Mouse (Mus musculus): ENCODE data around the gene Ptprm. TPM values are rescaled to one million over a fixed set of nuclear protein-coding genes. Genes with fewer than 3 reads are reported as not detected.

Gene Ptprm
- polyA plus RNA-seq, 1 experiment from 2014 or later, result 1.4 TPM

DNA sequence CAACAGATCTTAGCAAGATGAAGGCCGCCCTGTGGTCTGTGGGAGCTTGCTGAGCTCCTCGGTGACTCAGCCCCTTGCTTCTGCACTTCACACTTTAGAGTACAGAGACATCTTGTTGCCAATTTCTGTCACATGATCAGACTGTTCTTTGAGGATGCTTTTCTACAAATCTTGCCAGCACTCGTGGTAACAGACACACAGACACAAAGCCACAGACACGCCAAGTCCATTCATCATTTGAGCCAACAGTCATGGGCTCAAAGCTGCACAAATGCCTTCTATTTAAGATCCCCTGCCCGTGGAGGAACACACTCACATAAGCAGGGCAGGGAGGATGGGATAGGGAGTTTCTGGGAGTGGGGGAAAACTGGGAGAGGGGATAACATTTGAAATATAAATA is 230.0 kb downstream of the Ptprm start:
- no peak for TF ChIP-seq CTCF (IDR thresholded peaks at IDR 0.05; ENCODE audit: low read depth)
- TF ChIP-seq EP300 (IDR thresholded peaks at IDR 0.05; ENCODE audit: low read depth), result no peak
- H3K4me1 ChIP-seq (ENCODE audit: insufficient read depth), result peaks cover 8% of the 10 kb centered on the region; the same call in 1 of the 2 replicates
- no peak overlapping the region for H3K27ac ChIP-seq (ENCODE audit: low read depth)
- WGBS (ENCODE audit: insufficient replicate concordance), result 47% methylated on average over 5 of the region's 5 CpGs
- no peaks in the 10 kb centered on the region for H3K9me3 ChIP-seq (ENCODE audit: low read length)
- DNase-seq (no peak), ATAC-seq (no peak)
- H3K4me2 ChIP-seq (ENCODE audit: low read depth, low read length), result no peak overlapping the region
- H3K27me3 ChIP-seq (ENCODE audit: insufficient read depth, low read length), result no peaks in the 10 kb centered on the region
- H3K9ac ChIP-seq (replicated peaks), result no peak overlapping the region
- H3K36me3 ChIP-seq (replicated peaks; ENCODE audit: insufficient read depth, low read length), result no peaks in the 10 kb centered on the region
- H3K4me3 ChIP-seq (ENCODE audit: low read depth, low read length), result no peak overlapping the region

DNA sequence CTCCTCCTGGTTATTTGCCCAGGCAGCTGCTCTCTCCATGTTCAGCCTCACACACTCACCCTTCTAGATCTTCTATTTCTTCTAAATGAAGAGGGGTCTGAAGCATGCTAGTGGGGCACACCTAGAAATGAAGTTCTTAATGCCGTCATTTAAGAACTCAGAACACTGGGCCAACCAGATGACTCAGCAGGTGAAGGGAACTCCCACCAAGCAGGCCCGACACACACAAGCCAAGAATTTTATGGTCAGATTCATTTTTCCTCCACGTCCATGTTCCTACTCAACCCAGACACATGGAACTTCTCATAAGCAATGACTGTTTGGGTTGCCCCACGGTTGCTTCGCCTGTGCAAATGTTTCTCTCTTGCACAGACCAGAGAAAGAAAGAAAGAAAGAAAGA is 230.5 kb downstream of the Ptprm start:
- Histone ChIP-seq H3K9me3 (ENCODE audit: low read length) (no peaks in the 10 kb centered on the region), H3K27ac (ENCODE audit: low read depth) (no peak overlapping the region), H3K4me1 (ENCODE audit: insufficient read depth) (peaks cover 8% of the 10 kb centered on the region; the same call in 1 of the 2 replicates), H3K27me3 (ENCODE audit: insufficient read depth, low read length) (no peaks in the 10 kb centered on the region), H3K4me3 (ENCODE audit: low read depth, low read length) (no peak overlapping the region), H3K4me2 (ENCODE audit: low read depth, low read length) (no peak overlapping the region), H3K36me3 (replicated peaks; ENCODE audit: insufficient read depth, low read length) (no peaks in the 10 kb centered on the region), H3K9ac (replicated peaks) (no peak overlapping the region)
- no peak for TF ChIP-seq EP300 (IDR thresholded peaks at IDR 0.05; ENCODE audit: low read depth)
- TF ChIP-seq CTCF (IDR thresholded peaks at IDR 0.05; ENCODE audit: low read depth), result no peak
- ATAC-seq (no peak), DNase-seq (no peak)
- 65% methylated on average over 5 of the region's 5 CpGs for WGBS (ENCODE audit: insufficient replicate concordance)

GRCm38 (mm10) chr17:67120863-67121262 is 233.4 kb downstream of the Ptprm start:
- no peaks in the 10 kb centered on the region for H3K9me3 ChIP-seq (ENCODE audit: low read length)
- no peak for DNase-seq

DNA sequence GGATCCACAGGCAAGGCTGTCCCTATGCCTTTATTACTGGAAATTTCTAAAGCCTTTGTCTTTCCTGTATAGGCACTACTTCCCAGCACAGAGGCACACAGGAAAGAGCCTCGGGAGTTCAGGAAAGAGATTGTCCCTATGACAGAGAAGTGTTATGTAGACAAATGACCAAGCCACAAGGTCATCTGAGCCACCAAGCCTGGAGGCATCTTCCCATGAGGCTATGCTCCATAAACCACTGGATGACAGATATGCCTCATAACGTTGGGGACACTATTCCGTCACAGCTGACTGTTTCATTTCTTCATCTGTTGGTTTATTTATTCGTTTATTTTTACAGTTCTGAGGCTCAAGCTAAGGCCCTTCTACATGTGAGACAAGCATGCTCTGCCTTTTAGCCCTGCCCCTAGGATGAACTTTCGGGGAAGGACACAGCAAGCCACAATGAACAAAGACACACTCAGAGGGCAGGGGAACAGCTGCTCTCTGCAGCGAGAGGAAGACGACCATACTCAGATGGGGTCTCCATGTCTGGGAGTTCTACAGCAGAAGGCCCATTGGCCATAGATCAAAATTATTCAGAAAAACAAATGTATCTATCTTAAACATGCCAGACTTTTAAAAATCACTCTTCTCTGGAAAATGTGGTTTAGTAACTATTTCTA is 235.4 kb downstream of the Ptprm start:
- TF ChIP-seq EP300 (IDR thresholded peaks at IDR 0.05; ENCODE audit: low read depth) (peak; percentile 24; the same call in 1 of the 2 replicates), CTCF (IDR thresholded peaks at IDR 0.05; ENCODE audit: low read depth) (no peak)
- Histone ChIP-seq H3K9me3 (ENCODE audit: low read length) (no peaks in the 10 kb centered on the region), H3K9ac (replicated peaks) (no peak overlapping the region), H3K36me3 (replicated peaks; ENCODE audit: insufficient read depth, low read length) (no peaks in the 10 kb centered on the region), H3K27me3 (ENCODE audit: insufficient read depth, low read length) (no peaks in the 10 kb centered on the region), H3K4me2 (ENCODE audit: low read depth, low read length) (no peak overlapping the region), H3K4me3 (ENCODE audit: low read depth, low read length) (no peak overlapping the region), H3K4me1 (ENCODE audit: insufficient read depth) (no peaks in the 10 kb centered on the region), H3K27ac (ENCODE audit: low read depth) (no peak overlapping the region)
- DNase-seq, result no peak
- 58% methylated on average over 7 of the region's 7 CpGs for WGBS (ENCODE audit: insufficient replicate concordance)
- ATAC-seq, result peak; percentile 25; the same call in 1 of the 2 replicates

More at GRCm38 (mm10) chr17:67120863-67121262, 233.4 kb downstream of the Ptprm start:
- no peak overlapping the region for H3K4me2 ChIP-seq (ENCODE audit: low read depth, low read length)
- no peak overlapping the region for H3K4me3 ChIP-seq (ENCODE audit: low read depth, low read length)
- H3K36me3 ChIP-seq (replicated peaks; ENCODE audit: insufficient read depth, low read length), result no peaks in the 10 kb centered on the region
- no peak overlapping the region for H3K27ac ChIP-seq (ENCODE audit: low read depth)
- no peaks in the 10 kb centered on the region for H3K27me3 ChIP-seq (ENCODE audit: insufficient read depth, low read length)
- no peak for TF ChIP-seq CTCF (IDR thresholded peaks at IDR 0.05; ENCODE audit: low read depth)
- TF ChIP-seq EP300 (IDR thresholded peaks at IDR 0.05; ENCODE audit: low read depth), result no peak
- ATAC-seq, result no peak
- no peaks in the 10 kb centered on the region for H3K4me1 ChIP-seq (ENCODE audit: insufficient read depth)
- WGBS (ENCODE audit: insufficient replicate concordance), result 72% methylated on average over 5 of the region's 5 CpGs
- H3K9ac ChIP-seq (replicated peaks), result no peak overlapping the region

GRCm38 (mm10) chr17:67114842-67115241 is 239.4 kb downstream of the Ptprm start:
- Histone ChIP-seq H3K4me1 (ENCODE audit: insufficient read depth) (no peaks in the 10 kb centered on the region), H3K4me2 (ENCODE audit: low read depth, low read length) (no peak overlapping the region), H3K27ac (ENCODE audit: low read depth) (no peak overlapping the region), H3K9me3 (ENCODE audit: low read length) (no peaks in the 10 kb centered on the region), H3K36me3 (replicated peaks; ENCODE audit: insufficient read depth, low read length) (no peaks in the 10 kb centered on the region), H3K9ac (replicated peaks) (no peak overlapping the region), H3K4me3 (ENCODE audit: low read depth, low read length) (no peak overlapping the region), H3K27me3 (ENCODE audit: insufficient read depth, low read length) (no peaks in the 10 kb centered on the region)
- TF ChIP-seq CTCF (IDR thresholded peaks at IDR 0.05; ENCODE audit: low read depth) (no peak), EP300 (IDR thresholded peaks at IDR 0.05; ENCODE audit: low read depth) (no peak)
- 45% methylated on average over 2 of the region's 2 CpGs for WGBS (ENCODE audit: insufficient replicate concordance)
- DNase-seq (no peak), ATAC-seq (no peak)

DNA sequence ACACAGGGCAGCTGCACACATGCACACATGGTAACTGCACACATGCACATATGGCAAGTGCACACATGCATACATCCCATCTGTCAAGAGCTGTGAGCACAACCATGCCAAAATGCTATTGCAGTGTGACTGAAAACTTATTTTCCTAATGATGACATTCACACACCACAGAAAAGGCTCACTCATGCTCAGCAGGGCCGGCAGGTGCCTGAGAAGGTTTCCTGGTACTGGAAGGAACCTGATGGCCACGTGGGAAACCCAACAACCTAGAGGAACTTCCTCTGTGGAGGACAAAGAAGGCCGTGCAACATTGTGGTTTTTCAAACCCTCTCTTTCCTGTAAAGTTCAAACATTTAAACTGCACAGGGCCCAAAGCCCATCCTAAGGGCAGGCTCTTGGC is 241.6 kb downstream of the Ptprm start:
- no peak for TF ChIP-seq EP300 (IDR thresholded peaks at IDR 0.05; ENCODE audit: low read depth)
- TF ChIP-seq CTCF (IDR thresholded peaks at IDR 0.05; ENCODE audit: low read depth), result no peak
- Histone ChIP-seq H3K27ac (ENCODE audit: low read depth) (no peak overlapping the region), H3K4me2 (ENCODE audit: low read depth, low read length) (no peak overlapping the region), H3K36me3 (replicated peaks; ENCODE audit: insufficient read depth, low read length) (no peaks in the 10 kb centered on the region), H3K27me3 (ENCODE audit: insufficient read depth, low read length) (no peaks in the 10 kb centered on the region), H3K9ac (replicated peaks) (no peak overlapping the region), H3K4me1 (ENCODE audit: insufficient read depth) (no peaks in the 10 kb centered on the region), H3K9me3 (ENCODE audit: low read length) (no peaks in the 10 kb centered on the region), H3K4me3 (ENCODE audit: low read depth, low read length) (no peak overlapping the region)
- DNase-seq (no peak), ATAC-seq (no peak)
- WGBS (ENCODE audit: insufficient replicate concordance), result 22% methylated on average over 3 of the region's 3 CpGs
